Mouse (Mus musculus) hindbrain, embryonic 12.5 days (tissue): ENCODE results near the gene Fam47e. TPM values are rescaled to one million over a fixed set of nuclear protein-coding genes. Genes with fewer than 3 reads are reported as not detected.
"Not testable (repeated sequence)": the region's sequence is repeated elsewhere in the genome, so short reads cannot be mapped to it uniquely, and the experiment has no call there.

Source experiments
- ATAC-seq: fragments of 200-750 bp; cut with Nextera tagmentation; 2 replicates; pipeline ENCODE4 v1.8.0; 2017; ENCODE audit warnings: moderate TSS enrichment; ENCODE audit not compliant: low FRiP score
- H3K27ac ChIP-seq: fragments of 300-500 bp; sonication (generic); 2 replicates; pipeline ENCODE4 v1.5.1; 2016; ENCODE audit warnings: mild to moderate bottlenecking
- H3K27me3 ChIP-seq: fragments of 300-500 bp; sonication (generic); 2 replicates; pipeline ENCODE4 v1.6.1; 2016; ENCODE audit warnings: mild to moderate bottlenecking
- H3K36me3 ChIP-seq: fragments of 300-500 bp; sonication (generic); 2 replicates; pipeline ENCODE4 v1.6.1; 2016; ENCODE audit warnings: mild to moderate bottlenecking
- H3K4me1 ChIP-seq: fragments of 300-500 bp; sonication (generic); 2 replicates; pipeline ENCODE4 v1.6.1; 2016
- H3K4me2 ChIP-seq: fragments of 300-500 bp; sonication (generic); replicated peaks from 2 replicates; pipeline ENCODE4 v1.6.1; 2016; ENCODE audit warnings: mild to moderate bottlenecking
- H3K4me3 ChIP-seq: fragments of 300-500 bp; sonication (generic); 2 replicates; pipeline ENCODE4 v1.5.1; 2016; ENCODE audit warnings: mild to moderate bottlenecking
- H3K9ac ChIP-seq: fragments of 300-500 bp; sonication (generic); 2 replicates; pipeline ENCODE4 v1.6.1; 2016; ENCODE audit warnings: mild to moderate bottlenecking, moderate library complexity
- H3K9me3 ChIP-seq: fragments of 300-500 bp; sonication (generic); replicated peaks from 2 replicates; pipeline ENCODE4 v1.6.1; 2016; ENCODE audit warnings: mild to moderate bottlenecking
- WGBS: fragments of 180-500 bp; shearing (Covaris S2); methylation state at CpG from one replicate; pipeline ENCODE4 v1.1.7; 2016; 5-methylcytosine and 5-hydroxymethylcytosine counted together
- polyA plus RNA-seq: library from polyadenylated mRNA; unstranded; fragments of >200 nt; fragmentation: Nextera tagmentation; extraction: Ambion mirVana; gene quantifications from 2 replicates; pipeline ENCODE4 v1.2.1, GENCODE M21; 2016

Fam47e gene
- polyA plus RNA-seq = not detected in 2 replicates

GRCm38 (mm10) chr5:92554891-92555511 is at the start of gene Fam47e:
Gene Fam47e, plus strand, starts transcription at chr5:92555069.
- no peaks in the 10 kb centered on the region for H3K4me1 ChIP-seq
- no peak within 1 kb of the TSS for H3K4me2 ChIP-seq
- no peaks in the 10 kb centered on the region for H3K9me3 ChIP-seq
- WGBS = 66% methylated on average over 16 of the region's 16 CpGs
- no peaks in the 10 kb centered on the region for H3K36me3 ChIP-seq
- no peak within 1 kb of the TSS for H3K27ac ChIP-seq
- no peaks in the 10 kb centered on the region for H3K27me3 ChIP-seq
- H3K4me3 ChIP-seq = no peak within 1 kb of the TSS
- no peak for ATAC-seq
- H3K9ac ChIP-seq = no peak within 1 kb of the TSS

- Histone ChIP-seq H3K4me1 (peaks cover 21% of the 10 kb centered on the region), H3K36me3 (no peaks in the 10 kb centered on the region), H3K4me3 (peak overlapping the region; percentile 91), H3K27me3 (no peaks in the 10 kb centered on the region), H3K4me2 (peak overlapping the region; percentile 65), H3K9me3 (no peaks in the 10 kb centered on the region), H3K9ac (peak overlapping the region; percentile 95), H3K27ac (peak overlapping the region; percentile 99)
- ATAC-seq = peak; percentile 97
- WGBS = under 1% methylated on average over 48 of the region's 48 CpGs
These were observed 49.4 kb upstream of the Fam47e start for GRCm38 (mm10) chr5:92505402-92505865.

GRCm38 (mm10) chr5:92506301-92506729 is 48.6 kb upstream of the Fam47e start:
- peak overlapping the region; percentile 99 for H3K27ac ChIP-seq
- H3K4me1 ChIP-seq = peaks cover 21% of the 10 kb centered on the region
- no peaks in the 10 kb centered on the region for H3K9me3 ChIP-seq
- peak overlapping the region; percentile 65 for H3K4me2 ChIP-seq
- WGBS = 29% methylated on average over 4 of the region's 4 CpGs
- H3K27me3 ChIP-seq = no peaks in the 10 kb centered on the region
- no peak for ATAC-seq
- no peaks in the 10 kb centered on the region for H3K36me3 ChIP-seq
- H3K9ac ChIP-seq = peak overlapping the region; percentile 25; the same call in 1 of the 2 replicates
- peak overlapping the region; percentile 91 for H3K4me3 ChIP-seq

GRCm38 (mm10) chr5:92506733-92507132 is 48.1 kb upstream of the Fam47e start, which contains the start of gene Scarb2:
Gene Scarb2, minus strand, starts transcription at chr5:92506833.
- Histone ChIP-seq H3K27ac (peak within 1 kb of the TSS; percentile 99), H3K36me3 (no peaks in the 10 kb centered on the region)
- no peak for ATAC-seq

GRCm38 (mm10) chr5:92508853-92509252 is 46.0 kb upstream of the Fam47e start:
- no peaks in the 10 kb centered on the region for H3K9me3 ChIP-seq
- H3K27me3 ChIP-seq = no peaks in the 10 kb centered on the region
- H3K4me3 ChIP-seq = no peak overlapping the region
- no peak for ATAC-seq
- peaks cover 13% of the 10 kb centered on the region for H3K4me1 ChIP-seq
- WGBS = 94% methylated on average over 5 of the region's 5 CpGs
- H3K36me3 ChIP-seq = no peaks in the 10 kb centered on the region
- H3K9ac ChIP-seq = no peak overlapping the region
- H3K27ac ChIP-seq = no peak overlapping the region
- no peak overlapping the region for H3K4me2 ChIP-seq

More at GRCm38 (mm10) chr5:92506733-92507132, 48.1 kb upstream of the Fam47e start, which contains the start of gene Scarb2:
- Histone ChIP-seq H3K4me3 (peak within 1 kb of the TSS; percentile 91), H3K4me2 (peak within 1 kb of the TSS; percentile 65), H3K27me3 (no peaks in the 10 kb centered on the region), H3K9me3 (no peaks in the 10 kb centered on the region), H3K4me1 (peaks cover 21% of the 10 kb centered on the region), H3K9ac (peak within 1 kb of the TSS; percentile 25; the same call in 1 of the 2 replicates)

- Histone ChIP-seq H3K36me3 (no peaks in the 10 kb centered on the region), H3K27ac (no peak overlapping the region), H3K9me3 (no peaks in the 10 kb centered on the region), H3K4me3 (no peak overlapping the region), H3K4me2 (no peak overlapping the region), H3K27me3 (no peaks in the 10 kb centered on the region), H3K4me1 (peaks cover under 1% of the 10 kb centered on the region), H3K9ac (no peak overlapping the region)
- no peak for ATAC-seq
These were observed 43.6 kb upstream of the Fam47e start for GRCm38 (mm10) chr5:92511256-92511655.

- 96% methylated on average over 5 of the region's 5 CpGs for WGBS
- H3K4me3 ChIP-seq = no peak overlapping the region
- H3K4me2 ChIP-seq = no peak overlapping the region
- no peak overlapping the region for H3K27ac ChIP-seq
- no peak for ATAC-seq
- no peaks in the 10 kb centered on the region for H3K27me3 ChIP-seq
- H3K4me1 ChIP-seq = no peaks in the 10 kb centered on the region
- no peaks in the 10 kb centered on the region for H3K36me3 ChIP-seq
- no peaks in the 10 kb centered on the region for H3K9me3 ChIP-seq
- H3K9ac ChIP-seq = no peak overlapping the region
These were observed 42.8 kb upstream of the Fam47e start for GRCm38 (mm10) chr5:92512066-92512465.

- H3K4me2 ChIP-seq, H3K9me3 ChIP-seq, ATAC-seq, H3K4me1 ChIP-seq, H3K27ac ChIP-seq, H3K4me3 ChIP-seq, H3K9ac ChIP-seq, H3K36me3 ChIP-seq, H3K27me3 ChIP-seq: not testable (repeated sequence)
- 75% methylated on average over 2 of the region's 2 CpGs for WGBS
These were observed 33.7 kb upstream of the Fam47e start for GRCm38 (mm10) chr5:92521131-92521530.

GRCm38 (mm10) chr5:92524821-92525258 is 30.0 kb upstream of the Fam47e start:
- Histone ChIP-seq H3K9me3 (no peaks in the 10 kb centered on the region), H3K9ac (no peak overlapping the region), H3K4me2 (no peak overlapping the region), H3K27ac (no peak overlapping the region), H3K36me3 (no peaks in the 10 kb centered on the region), H3K4me1 (no peaks in the 10 kb centered on the region), H3K27me3 (no peaks in the 10 kb centered on the region), H3K4me3 (no peak overlapping the region)
- 86% methylated on average over 6 of the region's 6 CpGs for WGBS
- ATAC-seq = no peak

GRCm38 (mm10) chr5:92539698-92540097 is 15.2 kb upstream of the Fam47e start:
- H3K9ac ChIP-seq = no peak overlapping the region
- H3K4me2 ChIP-seq = no peak overlapping the region
- no peak for ATAC-seq
- WGBS = 79% methylated on average over 4 of the region's 4 CpGs
- no peaks in the 10 kb centered on the region for H3K4me1 ChIP-seq
- H3K27ac ChIP-seq = no peak overlapping the region
- no peak overlapping the region for H3K4me3 ChIP-seq
- H3K27me3 ChIP-seq = no peaks in the 10 kb centered on the region
- no peaks in the 10 kb centered on the region for H3K36me3 ChIP-seq
- H3K9me3 ChIP-seq = no peaks in the 10 kb centered on the region

GRCm38 (mm10) chr5:92552611-92553010 is 2.3 kb upstream of the Fam47e start:
- Histone ChIP-seq H3K4me2 (no peak overlapping the region), H3K4me3 (no peak overlapping the region), H3K9ac (no peak overlapping the region), H3K4me1 (no peaks in the 10 kb centered on the region), H3K9me3 (no peaks in the 10 kb centered on the region), H3K27me3 (no peaks in the 10 kb centered on the region), H3K36me3 (no peaks in the 10 kb centered on the region), H3K27ac (no peak overlapping the region)
- ATAC-seq = no peak
- 95% methylated on average over 2 of the region's 2 CpGs for WGBS

- Histone ChIP-seq H3K4me1 (no peaks in the 10 kb centered on the region), H3K9ac (no peak overlapping the region), H3K27me3 (no peaks in the 10 kb centered on the region), H3K9me3 (no peaks in the 10 kb centered on the region), H3K27ac (no peak overlapping the region), H3K4me2 (no peak overlapping the region), H3K36me3 (no peaks in the 10 kb centered on the region), H3K4me3 (no peak overlapping the region)
- ATAC-seq = no peak
- 66% methylated on average over 3 of the region's 3 CpGs for WGBS
These were observed 930 bp upstream of the Fam47e start for GRCm38 (mm10) chr5:92553939-92554338.

GRCm38 (mm10) chr5:92554443-92554842 is 426 bp upstream of the Fam47e start:
- no peak for ATAC-seq
- no peak overlapping the region for H3K27ac ChIP-seq
- no peak overlapping the region for H3K4me3 ChIP-seq
- H3K4me2 ChIP-seq = no peak overlapping the region
- no peaks in the 10 kb centered on the region for H3K36me3 ChIP-seq
- WGBS = 88% methylated on average over 4 of the region's 4 CpGs
- no peaks in the 10 kb centered on the region for H3K27me3 ChIP-seq
- H3K4me1 ChIP-seq = no peaks in the 10 kb centered on the region
- no peaks in the 10 kb centered on the region for H3K9me3 ChIP-seq
- no peak overlapping the region for H3K9ac ChIP-seq
